Mouse (Mus musculus) embryo, embryonic 11 days (tissue): ENCODE measurements around the gene Cyp17a1.

Source experiments
- DNase-seq: peaks from one replicate; pipeline ENCODE4 v3.0.0-alpha.2; 2015

Gene Cyp17a1

GRCm38 (mm10) chr19:46672766-46673418 lies at the start of gene Cyp17a1:
TSS of gene Cyp17a1 (minus strand) at chr19:46673172.
- no peak for DNase-seq

GRCm38 (mm10) chr19:46718150-46718549 lies 45.2 kb upstream of the Cyp17a1 start:
- DNase-seq: no peak

GRCm38 (mm10) chr19:46715016-46715415 lies 42.0 kb upstream of the Cyp17a1 start:
- DNase-seq: no peak

- no peak for DNase-seq
These were observed 41.3 kb upstream of the Cyp17a1 start for GRCm38 (mm10) chr19:46714234-46714633.

- no peak for DNase-seq
These were observed 37.6 kb upstream of the Cyp17a1 start for GRCm38 (mm10) chr19:46710614-46711013.

GRCm38 (mm10) chr19:46707296-46708151 lies 34.6 kb upstream of the Cyp17a1 start, which contains the start of gene As3mt:
TSS of gene As3mt (plus strand) at chr19:46707458.
- peak; percentile 85 for DNase-seq

- no peak for DNase-seq
These were observed 33.7 kb upstream of the Cyp17a1 start for GRCm38 (mm10) chr19:46706540-46707295.

GRCm38 (mm10) chr19:46705779-46706495 lies 33.0 kb upstream of the Cyp17a1 start:
- no peak for DNase-seq

- no peak for DNase-seq
These were observed 28.2 kb upstream of the Cyp17a1 start for GRCm38 (mm10) chr19:46701156-46701555.

GRCm38 (mm10) chr19:46699011-46699481 lies 26.1 kb upstream of the Cyp17a1 start:
- no peak for DNase-seq

- peak; percentile 14 for DNase-seq
These were observed 25.0 kb upstream of the Cyp17a1 start for GRCm38 (mm10) chr19:46697840-46698517.

- DNase-seq: no peak
These were observed 24.0 kb upstream of the Cyp17a1 start for GRCm38 (mm10) chr19:46696943-46697342.

GRCm38 (mm10) chr19:46696482-46696881 lies 23.5 kb upstream of the Cyp17a1 start:
- no peak for DNase-seq

- no peak for DNase-seq
These were observed 20.2 kb upstream of the Cyp17a1 start for GRCm38 (mm10) chr19:46693146-46693545.

GRCm38 (mm10) chr19:46691078-46691477 lies 18.1 kb upstream of the Cyp17a1 start:
- DNase-seq: no peak

GRCm38 (mm10) chr19:46690387-46690786 lies 17.4 kb upstream of the Cyp17a1 start:
- DNase-seq: no peak

- DNase-seq: peak; percentile 94
These were observed 16.7 kb upstream of the Cyp17a1 start, which contains the start of gene Borcs7 for GRCm38 (mm10) chr19:46689460-46690372. TSS of gene Borcs7 (plus strand) at chr19:46689906.

GRCm38 (mm10) chr19:46679720-46680383 lies 6.9 kb upstream of the Cyp17a1 start:
- DNase-seq: no peak

GRCm38 (mm10) chr19:46675641-46676040 lies 2.7 kb upstream of the Cyp17a1 start:
- no peak for DNase-seq

GRCm38 (mm10) chr19:46670691-46671090 lies 2.3 kb downstream of the Cyp17a1 start:
- DNase-seq: peak; percentile 76
